Comparison of ENCODE assay signal across 13 mouse cellular contexts in genomic region chr2:77516606-77517005, GRCm38 (mm10).
"Had no signal": no experiment of that assay in that cellular context is flagged by ENCODE, and none has a peak within 500 bp of the region (broad histone marks: within the 10 kb centered on the region; RNA-seq: fewer than 3 reads in every experiment).

No protein-coding gene starts in this region.

- H3K36me3 ChIP-seq: limb, embryonic 13.5 days; neural tube, embryonic 12.5 days; stomach, embryonic 15.5 days had no signal

- H3K9me3 ChIP-seq: limb, embryonic 13.5 days; neural tube, embryonic 12.5 days; stomach, embryonic 15.5 days had no signal

- H3K4me3 ChIP-seq: limb, embryonic 13.5 days; neural tube, embryonic 12.5 days; stomach, embryonic 15.5 days had no signal

- H3K27me3 ChIP-seq: neural tube, embryonic 12.5 days; stomach, embryonic 15.5 days had no signal

- H3K27ac ChIP-seq: limb, embryonic 13.5 days; neural tube, embryonic 12.5 days; stomach, embryonic 15.5 days had no signal

- H3K4me2 ChIP-seq: limb, embryonic 13.5 days; neural tube, embryonic 12.5 days; stomach, embryonic 15.5 days had no signal

- ATAC-seq: lung, postnatal 0 days had no signal

- H3K9ac ChIP-seq: limb, embryonic 13.5 days; neural tube, embryonic 12.5 days; stomach, embryonic 15.5 days had no signal

- DNase-seq: kidney, adult 8-10 months; kidney, postnatal 14 days; left cerebral cortex, postnatal 4 days; lung, adult 2 months; lung, postnatal 36 days; midbrain, embryonic 14.5 days; right cerebral cortex, postnatal 14 days; thymus, adult 2 months; thymus, postnatal 25 days had no signal
